Mouse (Mus musculus) lung, adult 2 months (tissue): ENCODE data around the gene Rhox9.

Experiments
- CTCF ChIP-seq: fragments of 200-500 bp; IDR thresholded peaks from 2 replicates; pipeline ENCODE4 v1.5.1; 2011; ENCODE audit warnings: mild to moderate bottlenecking, low read length, control low read depth; ENCODE audit not compliant: insufficient read depth
- POLR2A ChIP-seq: fragments of 200-500 bp; IDR thresholded peaks from 2 replicates; pipeline ENCODE4 v1.6.1; 2011; ENCODE audit warnings: low read depth, mild to moderate bottlenecking, control low read depth, low read length, borderline replicate concordance; ENCODE audit errors: extremely low read depth

GRCm38 (mm10) chrX:37908581-37908980 is 7.0 kb upstream of the Rhox9 start:
- TF ChIP-seq CTCF = no peak
- TF ChIP-seq POLR2A = no peak
